Mouse (Mus musculus) heart, adult 18-20 months (tissue): Measurements from ENCODE around the gene Ppargc1a. TPM values are rescaled to one million over a fixed set of nuclear protein-coding genes. Genes with fewer than 3 reads are reported as not detected.

Source experiments
- DNase-seq, 2 experiments: peaks; one replicate each; pipeline ENCODE4 v3.0.0; 2021 to 2022; ENCODE audit warnings: mixed read lengths in 1 of 2
- total RNA-seq, 2 experiments: library from RNA; stranded (reverse); gene quantifications; 2 replicates each; pipeline ENCODE4 v1.2.3; 2021

Gene Ppargc1a
- total RNA-seq, 2 experiments from 2014 or later: 99.6 to 126 TPM

DNA sequence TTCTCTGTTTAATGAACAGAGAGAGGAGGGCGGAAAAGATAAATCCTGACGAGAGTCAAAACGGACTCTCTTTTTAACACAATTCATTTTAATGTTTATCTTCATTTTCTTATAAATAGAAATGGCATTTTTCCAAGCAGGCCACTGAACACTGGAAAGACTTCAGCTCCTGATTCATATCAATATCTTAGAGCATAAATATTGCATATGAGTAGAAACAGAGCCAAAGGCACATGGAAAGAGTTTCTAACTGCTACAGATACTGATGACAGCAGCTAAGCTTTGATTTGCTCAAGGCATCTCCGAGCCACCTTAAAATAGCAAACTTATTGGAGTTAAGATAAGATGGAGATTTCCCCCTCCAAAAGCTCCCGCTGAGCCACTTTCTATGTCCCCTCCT is 14.3 kb downstream of the Ppargc1a start:
- DNase-seq: no peak

DNA sequence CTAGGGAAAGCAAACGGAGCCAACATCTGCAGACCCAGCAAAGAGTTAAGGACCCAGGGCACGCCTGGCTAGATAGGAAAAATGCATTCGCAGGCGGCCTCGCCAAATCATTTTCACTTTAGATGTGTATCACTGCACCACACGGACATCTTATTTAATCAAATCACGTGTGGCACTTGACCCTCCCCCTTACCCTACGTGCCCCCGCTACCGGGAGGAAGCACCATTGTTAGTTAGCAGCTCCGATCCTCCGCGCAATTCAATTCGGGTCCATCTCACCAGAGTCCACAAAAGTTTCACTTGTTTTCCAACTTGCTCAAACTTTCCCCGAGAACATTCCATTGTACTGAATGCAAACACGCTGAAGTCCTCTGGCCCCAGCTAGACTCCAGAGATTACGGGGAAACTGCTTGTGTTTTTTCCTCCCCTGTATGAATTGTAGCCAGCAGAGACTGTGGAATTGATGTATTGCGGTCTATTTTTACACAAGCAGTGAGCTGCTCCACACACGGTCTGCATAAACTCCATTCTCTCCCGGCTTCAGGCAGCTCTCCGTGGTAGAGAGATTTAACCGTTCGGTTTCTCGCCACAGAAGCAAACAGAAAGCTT is 14.9 kb downstream of the Ppargc1a start:
- peak; percentile 65 to 77 for DNase-seq

GRCm38 (mm10) chr5:51551852-51552482 is 15.6 kb downstream of the Ppargc1a start:
- DNase-seq: no peak

- no peak for DNase-seq
Measured at GRCm38 (mm10) chr5:51547442-51548035, 20.0 kb downstream of the Ppargc1a start.

- DNase-seq: no peak
Measured at GRCm38 (mm10) chr5:51546817-51547216, 20.7 kb downstream of the Ppargc1a start.

- no peak for DNase-seq
Measured at GRCm38 (mm10) chr5:51545133-51546049, 22.1 kb downstream of the Ppargc1a start.

- no peak for DNase-seq
Measured at GRCm38 (mm10) chr5:51544141-51544735, 23.3 kb downstream of the Ppargc1a start.

DNA sequence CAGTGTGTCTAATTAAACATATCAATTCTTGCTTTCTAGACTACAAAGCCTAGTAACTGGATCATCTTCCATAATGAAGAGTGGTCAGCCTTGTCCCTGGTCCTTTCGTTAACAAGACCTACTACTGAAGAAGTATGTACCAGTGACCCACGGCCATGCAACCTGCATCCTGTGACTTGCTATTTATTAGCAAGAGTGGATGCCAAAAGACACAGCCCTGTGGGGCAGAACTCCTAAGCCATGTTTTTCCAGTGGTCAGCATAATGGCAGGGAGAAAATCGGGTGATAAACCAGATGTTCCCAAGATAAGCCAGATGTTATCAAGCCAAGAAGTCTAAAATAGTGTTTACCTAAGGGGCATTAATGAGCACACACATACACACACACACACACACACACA is 26.0 kb downstream of the Ppargc1a start:
- DNase-seq: no peak

DNA sequence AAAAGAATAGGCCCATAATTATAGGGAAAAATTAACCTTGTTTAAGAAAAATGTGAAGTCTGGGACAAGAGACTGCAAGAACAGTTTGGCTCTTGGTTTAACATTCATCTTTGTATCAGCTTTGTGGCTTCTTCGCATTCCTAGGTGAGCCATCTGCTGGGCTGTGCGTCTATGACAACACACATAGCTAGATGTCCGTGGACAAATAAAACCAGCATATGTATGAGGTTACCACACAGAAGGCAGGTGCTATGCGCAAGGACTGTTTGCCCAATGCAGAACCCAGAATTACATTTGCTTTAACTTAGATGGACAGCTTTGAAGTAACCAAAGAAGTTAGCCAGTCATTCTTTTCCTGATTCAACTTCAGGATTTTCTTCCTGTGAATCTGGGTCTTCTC is 26.7 kb downstream of the Ppargc1a start:
- DNase-seq: no peak

DNA sequence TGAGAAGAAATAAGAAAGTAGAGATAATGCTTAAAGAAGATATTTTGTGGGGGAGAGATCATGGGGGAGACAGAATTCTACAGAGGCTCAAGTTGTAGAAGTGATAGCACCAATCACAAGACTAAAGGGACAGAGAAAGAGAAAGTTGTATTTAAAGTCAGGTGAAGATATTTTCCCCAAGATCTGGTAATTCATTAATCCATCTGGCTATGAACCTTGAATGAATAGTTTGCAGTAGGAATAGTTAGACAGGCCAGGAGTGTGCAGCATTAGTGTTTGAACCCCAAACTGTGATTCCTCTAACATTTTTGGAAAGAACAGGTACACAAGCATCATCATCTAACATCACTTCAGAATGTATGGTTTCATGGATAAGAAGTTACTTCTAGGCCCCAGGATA is 28.0 kb downstream of the Ppargc1a start:
- no peak for DNase-seq

- no peak for DNase-seq
Measured at GRCm38 (mm10) chr5:51538319-51538718, 29.2 kb downstream of the Ppargc1a start.

DNA sequence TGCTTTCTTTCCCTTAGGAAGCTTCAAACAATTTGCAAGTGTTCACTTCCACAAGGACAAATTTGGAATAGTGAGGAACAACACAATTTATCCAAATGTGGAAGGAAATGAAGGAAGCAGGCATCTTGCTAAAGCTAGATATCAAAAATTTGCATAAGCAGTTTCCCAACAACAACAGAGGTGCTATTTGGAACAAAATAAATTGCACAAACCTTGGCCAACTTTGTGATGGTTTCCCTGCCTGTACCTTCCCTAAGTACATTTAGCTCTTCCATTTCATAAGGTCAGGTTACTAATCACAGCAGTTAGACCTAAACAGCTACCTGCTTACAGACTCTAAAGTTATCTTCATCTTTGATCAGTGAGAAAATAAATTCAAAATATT is 29.9 kb downstream of the Ppargc1a start:
- no peak for DNase-seq

- peak in 1 of 2 experiments; percentile 51 for DNase-seq
Measured at GRCm38 (mm10) chr5:51537009-51537645, 30.4 kb downstream of the Ppargc1a start.

DNA sequence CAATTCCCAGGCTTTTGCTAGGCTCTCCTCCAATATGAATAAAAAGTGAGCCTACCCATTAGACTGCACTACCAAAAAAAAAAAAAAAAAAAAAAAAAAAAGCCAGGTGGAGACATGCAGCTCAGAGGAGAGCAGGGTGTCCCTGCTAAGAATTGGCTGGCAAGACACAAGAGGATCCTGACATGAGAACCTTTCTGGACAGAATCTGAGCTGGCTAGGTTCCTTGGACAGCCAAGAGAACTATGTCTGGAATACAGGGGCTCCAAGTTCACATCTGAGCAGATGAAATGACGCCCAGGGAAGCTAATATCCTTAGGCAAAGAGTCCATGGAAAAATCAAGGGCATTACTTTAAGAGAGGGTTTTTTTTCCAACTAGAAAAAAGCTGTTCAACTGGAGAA is 33.1 kb downstream of the Ppargc1a start:
- DNase-seq: peak in 1 of 2 experiments; percentile 55

DNA sequence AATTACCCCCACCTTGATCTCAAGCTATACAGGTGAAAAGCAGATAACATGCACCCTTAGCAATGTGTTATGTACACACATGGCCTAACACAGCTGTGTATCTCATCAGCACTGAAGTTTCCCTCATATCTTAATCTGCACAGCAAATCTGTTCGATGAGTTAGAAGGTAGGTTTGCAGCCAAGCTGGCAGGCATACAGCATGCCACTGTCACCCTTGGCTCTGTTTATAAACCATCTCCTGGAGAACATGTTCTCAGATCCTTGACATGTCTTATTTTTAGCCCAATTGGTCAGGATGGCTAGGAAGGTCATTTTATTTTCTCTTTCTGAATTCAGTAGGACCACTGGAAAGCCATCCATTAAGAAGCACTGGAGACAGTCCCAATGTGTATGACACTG is 36.2 kb downstream of the Ppargc1a start:
- DNase-seq: no peak

GRCm38 (mm10) chr5:51529444-51529843 is 38.1 kb downstream of the Ppargc1a start:
- DNase-seq: no peak

DNA sequence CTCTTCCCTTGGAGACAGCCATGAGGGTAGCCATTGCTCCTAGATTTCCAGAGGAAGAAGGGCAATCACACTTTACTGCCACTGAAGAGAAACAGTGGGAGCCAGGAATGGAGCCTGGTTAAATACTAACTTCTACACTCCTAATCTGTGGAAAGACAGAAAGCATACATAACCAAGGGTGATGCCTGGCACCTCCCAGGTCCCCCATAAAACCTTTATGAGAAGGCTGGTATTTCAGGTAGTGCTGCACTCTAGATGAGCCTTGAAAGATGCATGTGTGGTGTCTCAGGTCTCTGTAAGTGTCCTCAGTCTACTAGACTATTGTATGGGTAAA is 39.4 kb downstream of the Ppargc1a start:
- DNase-seq: no peak

DNA sequence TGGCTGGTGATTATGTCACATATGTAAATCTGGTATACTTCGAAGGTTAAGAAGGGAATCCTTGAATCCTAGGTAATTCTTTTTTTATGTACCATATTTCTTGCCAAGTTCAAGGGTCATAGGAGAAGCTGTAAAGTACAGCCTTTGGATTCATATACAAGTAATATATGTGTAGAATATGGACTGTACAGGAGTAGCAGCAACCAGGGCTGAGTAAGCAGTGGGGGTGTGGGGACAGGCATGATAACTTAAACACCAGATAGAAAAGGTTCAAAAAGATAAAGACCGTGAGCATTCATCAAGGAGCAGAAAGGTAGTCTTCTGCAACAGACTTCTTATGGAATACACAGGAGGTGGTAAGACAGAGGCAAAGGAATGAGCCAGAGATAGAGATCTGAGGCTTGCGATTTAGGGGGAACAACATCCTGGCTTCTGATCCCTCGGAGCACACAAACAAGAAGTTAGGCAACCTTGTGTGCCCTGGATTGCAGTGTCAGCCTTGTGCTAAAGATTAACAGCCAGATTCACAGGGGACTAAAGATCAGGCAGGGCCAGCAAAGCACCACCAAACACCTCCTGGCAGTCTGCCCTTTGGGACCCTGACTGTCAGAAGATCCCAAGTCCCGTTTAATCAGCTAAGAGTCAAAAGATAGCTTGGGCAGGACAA is 39.9 kb downstream of the Ppargc1a start:
- DNase-seq: no peak

GRCm38 (mm10) chr5:51525858-51526257 is 41.7 kb downstream of the Ppargc1a start:
- DNase-seq: no peak

DNA sequence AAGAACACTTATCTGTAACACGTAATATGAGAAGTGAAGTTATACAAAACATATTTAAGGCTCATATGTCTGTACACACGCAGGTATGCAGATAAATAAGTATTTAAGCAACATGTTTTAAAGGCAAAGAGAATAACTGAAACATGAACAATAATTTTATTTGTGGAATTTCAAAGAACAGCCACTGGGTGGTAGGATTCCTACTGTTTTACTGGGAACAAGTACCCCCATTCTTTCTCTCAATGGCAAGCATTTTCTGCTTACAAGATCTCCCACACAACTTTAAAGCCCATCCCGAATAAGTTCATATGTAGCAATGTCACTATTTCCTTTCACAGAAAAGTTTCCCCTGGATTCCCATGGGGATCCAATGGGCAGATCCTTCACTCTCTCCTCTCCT is 46.7 kb downstream of the Ppargc1a start:
- no peak for DNase-seq

DNA sequence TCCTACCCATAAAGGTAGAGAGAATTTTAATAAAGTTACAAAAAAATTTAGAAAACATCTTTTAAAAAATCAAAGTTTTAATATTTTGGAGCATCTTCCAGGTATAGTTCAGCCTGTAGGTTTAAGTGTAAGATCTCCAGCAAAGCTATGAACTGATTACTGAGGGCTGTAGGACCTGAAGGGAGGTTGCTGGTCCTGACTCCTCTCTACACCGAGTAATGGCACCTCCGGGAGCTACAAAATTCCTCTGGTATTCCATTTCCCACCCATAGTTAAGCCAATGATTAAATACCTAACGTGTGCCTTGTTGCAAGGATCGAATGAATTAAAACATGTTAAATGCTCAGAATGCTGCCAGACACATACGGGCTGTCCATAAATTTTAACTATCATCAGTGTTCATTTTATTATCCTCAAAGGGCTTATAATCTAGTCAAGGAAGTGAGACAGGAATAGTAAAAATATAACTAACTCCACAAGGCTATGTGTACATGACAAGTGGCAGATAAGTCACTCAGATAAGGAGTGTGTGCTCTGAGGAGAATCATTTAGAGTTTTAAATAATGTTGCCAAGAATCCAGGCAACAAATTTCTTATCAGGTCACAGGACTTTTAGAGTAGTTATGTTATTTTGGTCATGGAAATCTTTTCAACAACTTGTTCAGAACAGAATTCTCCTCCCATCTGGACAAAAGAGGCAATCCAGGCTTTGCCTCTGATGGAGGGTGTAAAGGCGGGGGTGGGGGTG is 49.9 kb downstream of the Ppargc1a start:
- DNase-seq: no peak
